Mouse (Mus musculus) olfactory bulb, adult 2 months (tissue): ENCODE data around the gene Gm10097.

ENCODE experiments used
- CTCF ChIP-seq: fragments of 200-500 bp; IDR thresholded peaks from 2 replicates; pipeline ENCODE4 v1.5.1; 2012; ENCODE audit warnings: low read depth, mild to moderate bottlenecking, low read length, moderate library complexity; ENCODE audit not compliant: insufficient read depth
- POLR2A ChIP-seq: fragments of 200-500 bp; IDR thresholded peaks from 2 replicates; pipeline ENCODE4 v1.6.1; 2012; ENCODE audit warnings: mild to moderate bottlenecking, low read depth, low read length, moderate library complexity; ENCODE audit not compliant: insufficient read depth

DNA sequence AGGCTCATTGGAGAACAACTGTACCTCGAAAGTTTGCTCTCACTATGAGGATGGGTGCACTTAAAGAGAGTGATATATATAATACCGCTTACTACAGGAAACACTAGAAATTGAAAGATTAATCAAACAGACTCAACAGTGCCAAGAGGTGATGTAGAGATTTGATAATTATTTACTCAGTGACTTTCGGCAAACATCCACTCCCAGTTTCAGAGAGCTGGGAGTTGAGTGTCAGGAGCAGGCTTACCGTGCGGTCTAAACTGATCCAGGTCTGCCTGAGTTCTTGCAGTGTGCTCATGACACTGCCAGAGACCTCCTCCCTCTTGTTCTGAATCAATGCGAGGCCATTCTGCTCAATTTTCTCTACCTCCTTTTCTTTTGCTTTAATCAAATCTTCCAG is 47.7 kb downstream of the Gm10097 start:
- TF ChIP-seq CTCF (no peak), POLR2A (no peak)
